Mouse (Mus musculus) adrenal gland, adult 18-20 months (tissue): ENCODE results near the gene Lrr1. TPM values are rescaled to one million over a fixed set of nuclear protein-coding genes. Genes with fewer than 3 reads are reported as not detected.

Experiments
- microRNA-seq, 2 experiments: library from miRNA; unstranded; fragments of <30 nt; microRNA quantifications; one replicate each; pipeline ENCODE4 v1.2.0; 2021; ENCODE audit warnings: borderline number of aligned reads in 2 of 2
- total RNA-seq, 2 experiments: library from RNA; stranded (reverse); gene quantifications; 1 replicate in 1 of 2; 2 replicates in 1 of 2; pipeline ENCODE4 v1.2.3; 2021

The Lrr1 gene
- total RNA-seq, 2 experiments from 2014 or later = not detected

Small RNA genes within 50 kb of the gene (microRNA-seq; reads per million reads assigned to microRNA genes)
- gene Gm47287 = 0 reads per million in 2 experiments
- 2.4 to 19.0 reads per million in 2 experiments for gene Gm47295

Other genes starting within 250 kb of the Lrr1 start
- gene Rps29, start 9.6 kb upstream of the Lrr1 start, total RNA-seq = 1,000 to 10,000 TPM; 1,279 to 1,338 TPM
- gene Rpl36al, start 15.3 kb downstream of the Lrr1 start, total RNA-seq = 100 to 1,000 TPM; 505 to 610 TPM
- 10 to 100 TPM; 43.1 to 62.8 TPM for gene Mgat2, start 15.3 kb downstream of the Lrr1 start, total RNA-seq
- 1 to 10 TPM; 3.3 to 4.5 TPM for gene Gm49383, start 28.3 kb downstream of the Lrr1 start, total RNA-seq
- 1 to 10 TPM; 1.1 to 1.3 TPM for gene Dnaaf2, start 29.6 kb downstream of the Lrr1 start, total RNA-seq
- 1 to 10 TPM; 2.9 to 4.1 TPM for gene Gm49384, start 35.5 kb downstream of the Lrr1 start, total RNA-seq
- 1 to 10 TPM in 1 of 2 experiments, under 1 TPM in 1; 0.99 to 1.3 TPM for gene Pole2, start 59.4 kb downstream of the Lrr1 start, total RNA-seq
- 1 to 10 TPM; 7.0 to 8.5 TPM for gene Klhdc1, start 72.4 kb downstream of the Lrr1 start, total RNA-seq
- 10 to 100 TPM; 53.2 to 55.6 TPM for gene Klhdc2, start 127.9 kb downstream of the Lrr1 start, total RNA-seq
- 10 to 100 TPM; 40.3 to 48.6 TPM for gene Nemf, start 188.4 kb downstream of the Lrr1 start, total RNA-seq
- gene Arf6, start 203.3 kb downstream of the Lrr1 start, total RNA-seq = 100 to 1,000 TPM; 117 to 135 TPM
- under 1 TPM; 0.70 to 0.89 TPM for gene Gm9887, start 203.6 kb downstream of the Lrr1 start, total RNA-seq